In the genomic region with DNA sequence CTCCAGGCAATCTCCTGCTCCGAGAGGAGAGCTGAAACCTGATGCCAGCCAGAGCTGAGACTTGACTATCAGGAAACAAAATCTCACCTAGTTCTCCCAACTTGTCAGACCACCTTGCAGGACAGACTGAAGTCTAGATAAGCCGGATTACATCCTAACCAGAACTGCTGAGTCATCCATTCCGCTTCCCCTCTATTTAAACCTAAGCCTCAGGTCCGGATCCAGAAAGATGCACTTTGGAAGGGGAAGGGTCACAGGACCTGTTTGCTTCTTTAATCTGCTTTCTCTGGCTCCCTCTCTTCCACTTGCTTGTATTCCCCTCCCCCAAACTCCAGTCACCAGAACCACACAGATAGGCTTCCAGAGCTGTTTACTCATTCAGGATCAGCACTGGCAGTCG, we compare ENCODE assay signal across 32 mouse cellular contexts. TPM values are rescaled to one million over a fixed set of nuclear protein-coding genes. Genes with fewer than 3 reads are reported as not detected.
DNase-seq lines count a peak whose midpoint lies in the region; ATAC-seq and TF ChIP-seq lines count a peak whose summit lies in the region.
"Had no signal": no experiment of that assay in that cellular context is flagged by ENCODE, and none has a peak within 500 bp of the region (broad histone marks: within the 10 kb centered on the region; RNA-seq: fewer than 3 reads in every experiment).

No protein-coding gene starts in this region.

- H3K27me3 ChIP-seq in kidney, embryonic 14.5 days (ENCODE audit: control insufficient read depth, insufficient read depth, low read length) = no peaks in the 10 kb centered on the region
- no peaks in the 10 kb centered on the region for H3K27me3 ChIP-seq in embryonic facial prominence, embryonic 11.5 days (ENCODE audit: control insufficient read depth, insufficient read depth, low read length)
- H3K27me3 ChIP-seq in neural tube, embryonic 15.5 days (replicated peaks) = no peaks in the 10 kb centered on the region
- H3K27me3 ChIP-seq in thymus, adult 2 months (ENCODE audit: control insufficient read depth, insufficient read depth, low read length) = no peaks in the 10 kb centered on the region
- H3K27me3 ChIP-seq: embryonic facial prominence, embryonic 15.5 days; forebrain, embryonic 13.5 days; hindbrain, embryonic 13.5 days; midbrain, embryonic 15.5 days had no signal

- no peak for DNase-seq in kidney, postnatal 10 days
- DNase-seq in 3T3-L1 (ENCODE audit: low read depth, low spot score) (peak; percentile 48), ES-E14 (ENCODE audit: low read depth, low spot score) (no peak)
- DNase-seq in embryonic facial prominence, embryonic 11.5 days (ENCODE audit: low spot score) = peak; percentile 10
- no peak for DNase-seq in frontal cortex, adult 2 months (ENCODE audit: extremely low spot score in 1 of 2, low spot score in 1 of 2)
- DNase-seq in thymus, adult 2 months = no peak
- DNase-seq: adrenal gland, postnatal 25 days; cerebellum, adult 18-20 months; cerebellum, postnatal 14 days; gastrocnemius, postnatal 25 days; heart, adult 11 months; heart, postnatal 4 days; kidney, adult 9 months; layer of hippocampus, postnatal 36 days; left cerebral cortex, postnatal 4 days; lung, adult 18-20 months; lung, postnatal 10 days; right cerebral cortex, adult 18-20 months; spleen, adult 18-20 months; thymus, postnatal 25 days had no signal

- H3K4me3 ChIP-seq in kidney, embryonic 14.5 days (ENCODE audit: low read length) = no peak overlapping the region
- H3K4me3 ChIP-seq in ES-E14 (ENCODE audit: insufficient read depth in 1 of 2, low read depth in 1 of 2, low read length in 2 of 2, poor library complexity in 1 of 2, severe bottlenecking in 1 of 2) = peak overlapping the region; percentile 20 to 22; a peak in 2 of 4 replicates
- no peak overlapping the region for H3K4me3 ChIP-seq in embryonic facial prominence, embryonic 11.5 days (ENCODE audit: low read depth, low read length)
- no peak overlapping the region for H3K4me3 ChIP-seq in neural tube, embryonic 15.5 days (replicated peaks)
- H3K4me3 ChIP-seq in thymus, adult 2 months (ENCODE audit: control insufficient read depth, insufficient read depth, low read length) = no peak overlapping the region
- H3K4me3 ChIP-seq: embryonic facial prominence, embryonic 15.5 days; forebrain, embryonic 13.5 days; hindbrain, embryonic 13.5 days; liver, embryonic 12.5 days; midbrain, embryonic 10.5 days; midbrain, embryonic 15.5 days had no signal

- no peak for TF ChIP-seq CTCF in thymus, adult 2 months (IDR thresholded peaks at IDR 0.05; ENCODE audit: borderline replicate concordance, control insufficient read depth, extremely low read depth, insufficient read depth, low read length, poor library complexity)

- no peak for TF ChIP-seq POLR2A in thymus, adult 2 months (IDR thresholded peaks at IDR 0.05; ENCODE audit: control insufficient read depth, extremely low read depth, insufficient read depth, low read length, poor library complexity)

- no peaks in the 10 kb centered on the region for H3K9me3 ChIP-seq in kidney, embryonic 14.5 days (ENCODE audit: control insufficient read depth, low read length)
- no peaks in the 10 kb centered on the region for H3K9me3 ChIP-seq in ES-E14 (ENCODE audit: control insufficient read depth, insufficient read depth, low read depth, low read length)
- H3K9me3 ChIP-seq in embryonic facial prominence, embryonic 11.5 days (replicated peaks; ENCODE audit: control insufficient read depth, low read length) = no peaks in the 10 kb centered on the region
- H3K9me3 ChIP-seq in neural tube, embryonic 15.5 days (replicated peaks) = no peaks in the 10 kb centered on the region
- H3K9me3 ChIP-seq: embryonic facial prominence, embryonic 15.5 days; forebrain, embryonic 13.5 days; G1E; hindbrain, embryonic 13.5 days; liver, embryonic 12.5 days; midbrain, embryonic 15.5 days had no signal

- no peak overlapping the region for H3K9ac ChIP-seq in kidney, embryonic 14.5 days (ENCODE audit: low read depth, low read length)
- H3K9ac ChIP-seq in ES-E14 (ENCODE audit: insufficient read depth, low read depth, low read length, poor library complexity, severe bottlenecking) = peak overlapping the region; percentile 51; the same call in 1 of the 2 replicates
- H3K9ac ChIP-seq in embryonic facial prominence, embryonic 11.5 days (replicated peaks; ENCODE audit: low read length) = no peak overlapping the region
- no peak overlapping the region for H3K9ac ChIP-seq in neural tube, embryonic 15.5 days (replicated peaks)
- H3K9ac ChIP-seq: embryonic facial prominence, embryonic 15.5 days; forebrain, embryonic 13.5 days; hindbrain, embryonic 13.5 days; liver, embryonic 12.5 days; midbrain, embryonic 15.5 days had no signal

- H3K36me3 ChIP-seq in kidney, embryonic 14.5 days (ENCODE audit: control insufficient read depth, insufficient read depth, low read length) = no peaks in the 10 kb centered on the region
- no peaks in the 10 kb centered on the region; the same call in 1 of the 2 replicates for H3K36me3 ChIP-seq in ES-E14 (ENCODE audit: control insufficient read depth, insufficient read depth, low read length, poor library complexity, severe bottlenecking)
- no peaks in the 10 kb centered on the region for H3K36me3 ChIP-seq in embryonic facial prominence, embryonic 11.5 days (replicated peaks; ENCODE audit: control insufficient read depth, insufficient read depth, low read depth, low read length)
- no peaks in the 10 kb centered on the region for H3K36me3 ChIP-seq in neural tube, embryonic 15.5 days
- no peaks in the 10 kb centered on the region for H3K36me3 ChIP-seq in thymus, adult 2 months (ENCODE audit: control insufficient read depth, insufficient read depth, low read length)
- H3K36me3 ChIP-seq: embryonic facial prominence, embryonic 15.5 days; hindbrain, embryonic 13.5 days; liver, embryonic 12.5 days; midbrain, embryonic 10.5 days; midbrain, embryonic 15.5 days had no signal

- H3K27ac ChIP-seq in kidney, embryonic 14.5 days (ENCODE audit: low read depth, low read length) = peak overlapping the region; percentile 47; the same call in 1 of the 2 replicates
- peak overlapping the region; percentile 87 for H3K27ac ChIP-seq in ES-E14 (ENCODE audit: insufficient read depth, low read depth, low read length, poor library complexity, severe bottlenecking)
- no peak overlapping the region for H3K27ac ChIP-seq in embryonic facial prominence, embryonic 11.5 days (replicated peaks; ENCODE audit: low read depth, low read length)
- no peak overlapping the region for H3K27ac ChIP-seq in neural tube, embryonic 15.5 days (replicated peaks)
- no peak overlapping the region for H3K27ac ChIP-seq in thymus, adult 2 months (ENCODE audit: control insufficient read depth, insufficient read depth, low read length)
- H3K27ac ChIP-seq: embryonic facial prominence, embryonic 15.5 days; forebrain, embryonic 13.5 days; hindbrain, embryonic 13.5 days; liver, embryonic 12.5 days; midbrain, embryonic 10.5 days; midbrain, embryonic 15.5 days had no signal

- 33% methylated on average over 5 of the region's 5 CpGs for WGBS in kidney, embryonic 14.5 days
- WGBS in embryonic facial prominence, embryonic 11.5 days = 15% methylated on average over 5 of the region's 5 CpGs
- 35% methylated on average over 5 of the region's 5 CpGs for WGBS in neural tube, embryonic 15.5 days
- 44% methylated on average over 5 of the region's 5 CpGs for WGBS in thymus, adult 2 months

- ATAC-seq in kidney, embryonic 14.5 days (ENCODE audit: low FRiP score, low TSS enrichment) = no peak
- ATAC-seq in embryonic facial prominence, embryonic 11.5 days (replicated peaks; ENCODE audit: insufficient number of reproducible peaks, low FRiP score, low TSS enrichment, low read depth) = no peak
- ATAC-seq in neural tube, embryonic 15.5 days (ENCODE audit: low FRiP score) = no peak
- ATAC-seq: CD4-positive, CD25-positive, alpha-beta regulatory T cell, adult 4 months; forebrain, embryonic 13.5 days; intestine, embryonic 16.5 days; liver, embryonic 12.5 days; midbrain, embryonic 15.5 days had no signal

- no peaks in the 10 kb centered on the region for H3K4me1 ChIP-seq in kidney, embryonic 14.5 days (ENCODE audit: control insufficient read depth, insufficient read depth, low read length)
- H3K4me1 ChIP-seq in ES-E14 (ENCODE audit: control insufficient read depth in 2 of 2, insufficient read depth in 2 of 2, low read length in 2 of 2, poor library complexity in 1 of 2) = peaks cover 7% of the 10 kb centered on the region in 2 experiments; a peak in 2 of 4 replicates
- no peaks in the 10 kb centered on the region for H3K4me1 ChIP-seq in embryonic facial prominence, embryonic 11.5 days (ENCODE audit: control insufficient read depth, insufficient read depth, low read length)
- H3K4me1 ChIP-seq in neural tube, embryonic 15.5 days = no peaks in the 10 kb centered on the region
- peaks cover 6% of the 10 kb centered on the region; the same call in 1 of the 2 replicates for H3K4me1 ChIP-seq in thymus, adult 2 months (replicated peaks; ENCODE audit: control insufficient read depth, insufficient read depth, low read length)
- H3K4me1 ChIP-seq: embryonic facial prominence, embryonic 15.5 days; midbrain, embryonic 15.5 days had no signal

- in situ Hi-C loops in ES-E14 (cut with MboI; ENCODE audit: low sequenced_read_pairs in 2 of 2, unreplicated experiment in 2 of 2) = no loop called here

- H3K4me2 ChIP-seq in kidney, embryonic 14.5 days (replicated peaks; ENCODE audit: low read depth, low read length) = no peak overlapping the region
- H3K4me2 ChIP-seq in embryonic facial prominence, embryonic 11.5 days (ENCODE audit: low read depth, low read length) = no peak overlapping the region
- no peak overlapping the region for H3K4me2 ChIP-seq in neural tube, embryonic 15.5 days
- H3K4me2 ChIP-seq: embryonic facial prominence, embryonic 15.5 days; forebrain, embryonic 13.5 days; heart, embryonic 11.5 days; hindbrain, embryonic 13.5 days; liver, embryonic 12.5 days; midbrain, embryonic 15.5 days had no signal

TF ChIP-seq in ES-E14, 5 proteins besides CTCF, POLR2A, EP300 and RAD21:
- TF ChIP-seq CHD2 (IDR thresholded peaks at IDR 0.05; ENCODE audit: low read depth, low read length) = no peak
- TF ChIP-seq ZNF384 (IDR thresholded peaks at IDR 0.05; ENCODE audit: low read depth, low read length) = no peak
- no peak for TF ChIP-seq HCFC1 (IDR thresholded peaks at IDR 0.05; ENCODE audit: borderline replicate concordance, insufficient read depth, low read length)
- TF ChIP-seq MAFK (IDR thresholded peaks at IDR 0.05; ENCODE audit: insufficient read depth, low read depth, low read length) = peak; percentile 89

RNA-seq across cellular contexts. Expression of gene Alg13, which starts 2.6 kb away (rescaled TPM):
- 34.1 and 35.3 TPM in 2 replicates for polyA plus RNA-seq in kidney, embryonic 14.5 days (2014; fragmentation: Nextera tagmentation; extraction: Ambion mirVana)
- 159 and 160 TPM in 2 replicates for total RNA-seq in ES-E14 (2012; rRNA removed)
- 28.8 and 29.4 TPM in 2 replicates for polyA plus RNA-seq in embryonic facial prominence, embryonic 11.5 days (2014; fragmentation: Nextera tagmentation; extraction: Ambion mirVana)
- polyA plus RNA-seq in frontal cortex, adult 2 months (2012; rRNA removed) = 9.3 TPM in 2 replicates
- polyA plus RNA-seq in neural tube, embryonic 15.5 days (2015; fragmentation: Nextera tagmentation; extraction: Ambion mirVana) = 11.4 and 13.1 TPM in 2 replicates
- 13.4 and 14.5 TPM in 2 replicates for polyA plus RNA-seq in thymus, adult 2 months (2012; rRNA removed)

Comparison
In these comparisons a context has a peak if more than half of its experiments do, and no peak if none do; other contexts are left out.
1. H3K27ac ChIP-seq: peak in kidney, embryonic 14.5 days (single experiment) and ES-E14 (single experiment); none in embryonic facial prominence, embryonic 11.5 days (single experiment), neural tube, embryonic 15.5 days (single experiment) and thymus, adult 2 months (single experiment).
2. H3K4me3 ChIP-seq: peak in ES-E14 (2 of 2); none in kidney, embryonic 14.5 days (single experiment), embryonic facial prominence, embryonic 11.5 days (single experiment), neural tube, embryonic 15.5 days (single experiment) and thymus, adult 2 months (single experiment).
3. DNase-seq: peak in 3T3-L1 (single experiment) and embryonic facial prominence, embryonic 11.5 days (single experiment); none in kidney, postnatal 10 days (single experiment), ES-E14 (single experiment), frontal cortex, adult 2 months (0 of 2) and thymus, adult 2 months (single experiment).